Mouse (Mus musculus): Measurements from ENCODE around the gene Spast.

- TF ChIP-seq GATA1 (IDR thresholded peaks at IDR 0.05; ENCODE audit: low read length) (no peak), TAL1 (IDR thresholded peaks at IDR 0.05; ENCODE audit: low read length) (no peak)
Measured at GRCm38 (mm10) chr17:74338225-74338931, 409 bp upstream of the Spast start.

Measured in erythroblast, embryonic 14.5 days (primary cell).